Mouse (Mus musculus) forebrain, embryonic 13.5 days (tissue): ENCODE results near the gene Sept5. TPM values are rescaled to one million over a fixed set of nuclear protein-coding genes. Genes with fewer than 3 reads are reported as not detected.

ENCODE experiments used
- ATAC-seq: fragments of 200-750 bp; cut with Nextera tagmentation; 2 replicates; pipeline ENCODE4 v1.8.0; 2017
- H3K27ac ChIP-seq: fragments of 300-500 bp; sonication (generic); 2 replicates; pipeline ENCODE4 v1.5.1; 2015; ENCODE audit warnings: inconsistent platforms, mild to moderate bottlenecking, moderate library complexity
- H3K27me3 ChIP-seq: fragments of 300-500 bp; sonication (generic); 2 replicates; pipeline ENCODE4 v1.6.1; 2015; ENCODE audit warnings: mild to moderate bottlenecking, inconsistent platforms
- H3K36me3 ChIP-seq: fragments of 300-500 bp; sonication (generic); 2 replicates; pipeline ENCODE4 v1.6.1; 2015; ENCODE audit warnings: mild to moderate bottlenecking, inconsistent platforms; ENCODE audit not compliant: poor library complexity, severe bottlenecking
- H3K4me1 ChIP-seq: fragments of 300-500 bp; sonication (generic); 2 replicates; pipeline ENCODE4 v1.6.1; 2015; ENCODE audit warnings: inconsistent platforms
- H3K4me2 ChIP-seq: fragments of 300-500 bp; sonication (generic); 2 replicates; pipeline ENCODE4 v1.6.1; 2015; ENCODE audit warnings: inconsistent platforms, mild to moderate bottlenecking, moderate library complexity
- H3K4me3 ChIP-seq: fragments of 300-500 bp; sonication (generic); 2 replicates; pipeline ENCODE4 v1.5.1; 2015; ENCODE audit warnings: mild to moderate bottlenecking, inconsistent platforms
- H3K9ac ChIP-seq: fragments of 300-500 bp; sonication (generic); 2 replicates; pipeline ENCODE4 v1.6.1; 2015; ENCODE audit warnings: mild to moderate bottlenecking, inconsistent platforms
- H3K9me3 ChIP-seq: fragments of 300-500 bp; sonication (generic); replicated peaks from 2 replicates; pipeline ENCODE4 v1.6.1; 2016; ENCODE audit warnings: inconsistent platforms
- WGBS: fragments of 180-500 bp; shearing (Covaris S2); methylation state at CpG from one replicate; pipeline ENCODE4 v1.1.7; 2015; 5-methylcytosine and 5-hydroxymethylcytosine counted together
- polyA plus RNA-seq: library from polyadenylated mRNA; unstranded; fragments of >200 nt; fragmentation: Nextera tagmentation; extraction: Ambion mirVana; gene quantifications from 2 replicates; pipeline ENCODE4 v1.2.1, GENCODE M21; 2015

The Sept5 gene
- polyA plus RNA-seq, 1 experiment from 2014 or later = 115 TPM

GRCm38 (mm10) chr16:18601447-18601846 is 28.3 kb downstream of the Sept5 start:
- H3K4me3 ChIP-seq = no peak overlapping the region
- H3K27me3 ChIP-seq = peaks cover 8% of the 10 kb centered on the region

GRCm38 (mm10) chr16:18598006-18598405 is 31.7 kb downstream of the Sept5 start:
- H3K27me3 ChIP-seq = peaks cover 31% of the 10 kb centered on the region
- no peaks in the 10 kb centered on the region for H3K36me3 ChIP-seq
- H3K4me1 ChIP-seq = no peaks in the 10 kb centered on the region
- no peaks in the 10 kb centered on the region for H3K9me3 ChIP-seq
- no peak overlapping the region for H3K27ac ChIP-seq
- 90% methylated on average over 3 of the region's 3 CpGs for WGBS
- ATAC-seq = no peak
- no peak overlapping the region for H3K4me3 ChIP-seq
- no peak overlapping the region for H3K9ac ChIP-seq
- no peak overlapping the region for H3K4me2 ChIP-seq

More at GRCm38 (mm10) chr16:18601447-18601846, 28.3 kb downstream of the Sept5 start:
- no peaks in the 10 kb centered on the region for H3K9me3 ChIP-seq
- H3K4me1 ChIP-seq = no peaks in the 10 kb centered on the region
- 69% methylated on average over 7 of the region's 7 CpGs for WGBS
- no peak overlapping the region for H3K9ac ChIP-seq
- no peak overlapping the region for H3K27ac ChIP-seq
- ATAC-seq = no peak
- H3K4me2 ChIP-seq = no peak overlapping the region
- no peaks in the 10 kb centered on the region for H3K36me3 ChIP-seq

DNA sequence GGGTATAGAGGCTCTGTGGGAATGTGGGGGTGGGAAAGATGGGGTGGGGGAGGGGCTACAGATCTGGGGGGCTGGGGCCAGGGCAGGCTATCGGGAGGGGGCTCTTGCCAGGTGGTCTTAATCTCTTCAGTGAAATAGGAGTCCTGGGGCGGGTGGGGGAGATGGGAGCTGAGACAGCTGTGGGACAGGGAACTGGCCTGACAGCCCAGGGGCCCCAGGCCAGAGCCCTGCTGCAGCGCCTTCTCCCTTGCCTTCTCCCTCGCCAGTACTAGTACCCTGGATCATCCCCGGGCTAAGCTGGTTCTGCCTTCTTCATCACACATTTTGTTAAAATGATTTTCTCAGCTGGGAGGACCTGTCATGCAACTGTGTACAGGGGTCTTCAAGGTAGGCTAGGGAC is 33.5 kb downstream of the Sept5 start:
- Histone ChIP-seq H3K4me1 (peaks cover 6% of the 10 kb centered on the region), H3K4me3 (no peak overlapping the region), H3K27ac (no peak overlapping the region), H3K4me2 (no peak overlapping the region), H3K9ac (no peak overlapping the region), H3K36me3 (no peaks in the 10 kb centered on the region), H3K27me3 (peaks cover 45% of the 10 kb centered on the region), H3K9me3 (no peaks in the 10 kb centered on the region)
- 44% methylated on average over 5 of the region's 5 CpGs for WGBS
- no peak for ATAC-seq

DNA sequence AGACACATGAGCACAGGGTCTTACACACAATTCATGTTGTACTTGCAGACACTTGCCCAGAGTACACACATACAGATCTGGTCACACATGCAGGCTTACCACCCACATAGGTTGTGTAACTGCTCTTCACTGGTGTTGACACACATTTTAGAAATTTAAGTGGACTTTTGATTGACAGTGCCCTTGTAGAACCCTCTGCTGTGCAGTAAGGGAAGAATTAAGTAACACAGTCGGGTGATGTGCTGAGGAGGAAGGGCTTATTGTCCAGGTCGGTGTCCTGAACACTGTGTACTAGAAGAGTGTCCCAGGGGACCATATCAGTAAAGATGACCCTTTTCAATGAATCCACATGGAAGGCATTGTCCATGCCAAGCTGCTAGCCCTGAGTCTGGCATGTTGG is 35.8 kb downstream of the Sept5 start:
- H3K4me2 ChIP-seq = no peak overlapping the region
- H3K4me1 ChIP-seq = peaks cover 17% of the 10 kb centered on the region
- H3K9ac ChIP-seq = no peak overlapping the region
- 74% methylated on average over 2 of the region's 2 CpGs for WGBS
- H3K27ac ChIP-seq = no peak overlapping the region
- no peaks in the 10 kb centered on the region for H3K9me3 ChIP-seq
- peaks cover 68% of the 10 kb centered on the region for H3K27me3 ChIP-seq
- H3K36me3 ChIP-seq = no peaks in the 10 kb centered on the region
- no peak for ATAC-seq
- H3K4me3 ChIP-seq = no peak overlapping the region

DNA sequence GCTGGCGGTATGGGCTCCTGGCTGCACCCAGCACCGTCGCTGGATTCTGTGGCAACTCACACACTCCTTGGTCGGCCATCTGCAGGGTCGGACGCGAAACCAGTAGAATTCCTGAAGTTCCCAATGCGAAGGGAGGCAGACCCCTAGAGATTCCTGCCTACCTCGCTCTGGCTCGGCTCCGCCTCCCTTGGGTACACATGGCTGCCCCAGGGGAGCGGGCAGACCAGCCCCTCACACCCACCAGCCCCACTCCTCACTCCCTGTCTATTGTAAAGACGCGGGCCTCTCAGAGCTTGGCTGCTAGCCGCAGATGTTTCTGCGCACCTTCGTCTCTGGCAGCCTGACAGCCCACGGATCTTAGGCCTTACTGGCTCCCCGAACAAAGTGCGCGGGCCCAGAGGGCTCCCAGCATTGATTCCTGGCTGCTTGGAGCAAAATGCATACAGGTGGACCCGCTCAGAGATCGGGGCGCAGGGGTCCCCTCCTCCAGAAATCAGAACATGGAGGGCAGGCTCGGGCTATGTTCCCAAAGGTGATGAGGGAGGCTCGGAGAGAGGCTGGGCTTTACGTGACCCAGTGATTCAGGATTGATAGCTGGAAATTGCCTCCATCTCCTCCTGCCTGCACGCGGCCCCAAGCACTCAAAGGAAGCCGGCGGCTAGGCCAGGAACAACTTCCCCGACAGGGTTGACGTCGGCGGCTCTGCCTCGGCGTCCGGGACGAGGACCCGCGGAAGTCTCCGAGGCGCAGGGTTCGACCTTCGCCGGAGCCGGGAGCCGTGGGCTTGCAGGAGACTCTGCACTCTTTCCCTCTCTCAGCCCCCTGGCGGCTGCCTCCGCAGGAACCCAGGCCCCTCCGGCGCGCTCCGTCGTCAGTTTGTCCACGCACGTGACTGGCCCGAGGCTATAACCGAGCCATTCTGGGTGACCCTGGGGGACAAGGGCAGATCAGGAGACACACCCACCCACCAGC is 38.4 kb downstream of the Sept5 start:
- Histone ChIP-seq H3K27me3 (peaks cover 85% of the 10 kb centered on the region), H3K4me2 (peak overlapping the region; percentile 45), H3K4me3 (peak overlapping the region; percentile 29), H3K9me3 (no peaks in the 10 kb centered on the region), H3K9ac (no peak overlapping the region), H3K36me3 (no peaks in the 10 kb centered on the region), H3K4me1 (peaks cover 36% of the 10 kb centered on the region), H3K27ac (no peak overlapping the region)
- ATAC-seq = 0 out of 2 replicates have a peak, but pooled peaks have one; percentile 39
- 1% methylated on average over 59 of the region's 59 CpGs for WGBS

GRCm38 (mm10) chr16:18589804-18590790 is 39.7 kb downstream of the Sept5 start, which contains the start of gene Tbx1:
TSS of gene Tbx1 (minus strand) at chr16:18590671.
- no peaks in the 10 kb centered on the region for H3K36me3 ChIP-seq
- H3K4me3 ChIP-seq = peak within 1 kb of the TSS; percentile 31
- no peak within 1 kb of the TSS for H3K27ac ChIP-seq
- H3K9me3 ChIP-seq = no peaks in the 10 kb centered on the region
- no peak; the same call in 1 of the 2 replicates for ATAC-seq
- no peak within 1 kb of the TSS for H3K9ac ChIP-seq
- WGBS = 1% methylated on average over 48 of the region's 48 CpGs
- peaks cover 92% of the 10 kb centered on the region for H3K27me3 ChIP-seq
- H3K4me2 ChIP-seq = peak within 1 kb of the TSS; percentile 50
- peaks cover 39% of the 10 kb centered on the region for H3K4me1 ChIP-seq

DNA sequence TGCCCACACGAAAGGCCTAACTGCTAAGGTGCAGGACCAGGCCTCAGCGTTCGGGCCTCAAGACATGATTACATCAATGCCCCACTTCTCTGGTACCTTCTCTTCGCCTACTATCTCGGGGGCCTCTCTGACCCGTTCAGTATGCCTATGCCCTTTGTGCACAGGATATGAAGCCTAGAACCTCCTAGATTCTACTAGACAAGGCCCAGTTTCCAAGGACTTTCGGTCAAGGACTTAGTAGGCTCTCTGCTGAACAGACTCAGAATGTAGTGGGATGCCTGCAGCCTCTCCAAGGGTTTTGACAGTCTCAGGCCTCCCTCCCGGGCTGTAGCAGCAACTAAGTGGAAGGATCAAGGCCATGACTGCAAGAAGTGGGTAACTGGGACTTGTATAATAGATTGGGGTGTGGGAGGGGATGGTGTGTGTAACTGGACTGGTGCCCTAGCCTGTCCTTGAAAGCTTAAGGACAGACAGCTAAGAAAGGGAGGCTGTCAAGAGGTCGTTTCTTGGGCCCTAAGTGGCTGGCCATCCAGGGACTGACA is 40.6 kb downstream of the Sept5 start:
- WGBS = 10% methylated on average over 9 of the region's 9 CpGs

GRCm38 (mm10) chr16:18588738-18589055 is 41.1 kb downstream of the Sept5 start:
- Histone ChIP-seq H3K27me3 (peaks cover 97% of the 10 kb centered on the region), H3K9ac (no peak overlapping the region), H3K36me3 (no peaks in the 10 kb centered on the region), H3K27ac (no peak overlapping the region), H3K4me2 (no peak overlapping the region), H3K4me3 (peak overlapping the region; percentile 23; the same call in 1 of the 2 replicates), H3K4me1 (peaks cover 39% of the 10 kb centered on the region), H3K9me3 (no peaks in the 10 kb centered on the region)
- 2% methylated on average over 21 of the region's 31 CpGs for WGBS
- no peak for ATAC-seq

More for the DNA sequence above, 40.6 kb downstream of the Sept5 start:
- no peaks in the 10 kb centered on the region for H3K9me3 ChIP-seq
- no peak overlapping the region for H3K4me2 ChIP-seq
- H3K27ac ChIP-seq = no peak overlapping the region
- ATAC-seq = no peak
- H3K9ac ChIP-seq = no peak overlapping the region
- peaks cover 39% of the 10 kb centered on the region for H3K4me1 ChIP-seq
- peaks cover 97% of the 10 kb centered on the region for H3K27me3 ChIP-seq
- no peaks in the 10 kb centered on the region for H3K36me3 ChIP-seq
- no peak overlapping the region for H3K4me3 ChIP-seq

DNA sequence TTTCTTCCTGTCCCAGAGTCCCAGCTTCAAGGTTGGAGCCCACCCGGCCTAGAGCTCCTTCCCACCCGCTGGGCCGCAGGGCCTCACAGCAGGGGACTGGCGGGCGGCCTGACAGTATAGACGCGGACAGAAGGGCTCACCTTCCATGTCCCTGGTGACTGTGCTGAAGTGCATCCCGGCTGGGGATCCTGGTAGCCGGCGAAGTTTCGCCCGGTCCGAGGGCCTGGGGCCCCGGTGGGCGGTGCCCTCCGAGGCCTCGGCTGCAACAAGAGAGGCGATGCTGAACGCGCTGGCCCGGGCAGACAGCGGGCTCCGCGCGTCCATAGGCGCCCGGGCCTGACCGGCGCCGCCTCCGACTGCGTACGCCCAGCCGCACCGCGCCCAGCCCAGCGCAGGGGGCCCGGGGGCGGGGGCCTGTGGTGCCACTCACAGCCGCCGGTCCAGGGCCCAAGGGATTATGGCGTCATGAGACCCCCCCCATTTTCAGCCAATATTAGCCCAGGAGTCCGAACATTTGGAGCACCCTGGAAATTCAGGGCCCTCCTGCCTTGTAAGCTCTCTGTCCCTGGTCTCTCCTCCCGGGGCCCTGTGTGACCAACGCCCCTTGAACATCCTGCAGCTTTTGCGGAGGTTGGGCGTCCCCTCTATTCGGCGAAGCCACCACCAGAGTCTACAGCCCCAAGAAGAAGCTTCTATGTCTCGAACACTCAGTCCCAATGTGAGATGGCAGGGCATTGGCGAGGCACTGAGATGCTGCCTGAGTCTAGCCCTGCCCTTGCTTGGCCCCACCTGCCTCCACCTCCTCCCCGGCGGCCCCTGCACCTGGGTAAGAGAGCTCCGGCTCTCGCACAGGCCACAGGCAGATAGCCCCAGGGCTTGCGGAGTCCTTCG is 41.7 kb downstream of the Sept5 start:
- peaks cover 97% of the 10 kb centered on the region for H3K27me3 ChIP-seq
- H3K36me3 ChIP-seq = no peaks in the 10 kb centered on the region
- WGBS = under 1% methylated on average over 57 of the region's 57 CpGs
- H3K4me1 ChIP-seq = peaks cover 39% of the 10 kb centered on the region
- H3K27ac ChIP-seq = no peak overlapping the region
- no peak overlapping the region for H3K9ac ChIP-seq
- peak overlapping the region; percentile 23 for H3K4me3 ChIP-seq
- peak overlapping the region; percentile 36 for H3K4me2 ChIP-seq
- ATAC-seq = 0 out of 2 replicates have a peak, but pooled peaks have one; percentile 17
- H3K9me3 ChIP-seq = no peaks in the 10 kb centered on the region

- H3K36me3 ChIP-seq = no peaks in the 10 kb centered on the region
- H3K4me3 ChIP-seq = peak overlapping the region; percentile 35
- no peaks in the 10 kb centered on the region for H3K9me3 ChIP-seq
- peak overlapping the region; percentile 37; the same call in 1 of the 2 replicates for H3K9ac ChIP-seq
- 2% methylated on average over 34 of the region's 62 CpGs for WGBS
- no peak overlapping the region for H3K27ac ChIP-seq
- no peak for ATAC-seq
- peak overlapping the region; percentile 61 for H3K4me2 ChIP-seq
- H3K27me3 ChIP-seq = peaks cover 100% of the 10 kb centered on the region
- peaks cover 49% of the 10 kb centered on the region for H3K4me1 ChIP-seq
Observed at GRCm38 (mm10) chr16:18586906-18587546, 42.7 kb downstream of the Sept5 start.
